Mouse (Mus musculus): ENCODE data around the gene Schip1. TPM values are rescaled to one million over a fixed set of nuclear protein-coding genes. Genes with fewer than 3 reads are reported as not detected.
A peak's percentile ranks its signal among the peaks of the same experiment; 100 is the strongest.

The Schip1 gene
- polyA plus RNA-seq, 1 experiment from 2014 or later = 27.6 TPM

- no peak for ATAC-seq (ENCODE audit: low FRiP score, low TSS enrichment)
- DNase-seq (ENCODE audit: low spot score) = no peak
- H3K27me3 ChIP-seq (ENCODE audit: control insufficient read depth, insufficient read depth, low read length) = no peaks in the 10 kb centered on the region
These were observed 495.5 kb downstream of the Schip1 start for GRCm38 (mm10) chr3:68560057-68560456.

GRCm38 (mm10) chr3:68562838-68563237 is 498.2 kb downstream of the Schip1 start:
- Histone ChIP-seq H3K4me3 (ENCODE audit: low read depth, low read length) (no peak overlapping the region), H3K27me3 (ENCODE audit: control insufficient read depth, insufficient read depth, low read length) (no peaks in the 10 kb centered on the region), H3K9ac (ENCODE audit: low read length) (no peak overlapping the region), H3K27ac (replicated peaks) (no peak overlapping the region), H3K9me3 (ENCODE audit: control insufficient read depth, low read length) (no peaks in the 10 kb centered on the region), H3K4me2 (replicated peaks; ENCODE audit: low read depth) (no peak overlapping the region), H3K36me3 (ENCODE audit: control insufficient read depth, insufficient read depth, low read length) (no peaks in the 10 kb centered on the region), H3K4me1 (replicated peaks; ENCODE audit: control insufficient read depth, insufficient read depth) (no peaks in the 10 kb centered on the region)
- WGBS = 67% methylated on average over 2 of the region's 2 CpGs
- TF ChIP-seq EP300 (optimal IDR thresholded peaks at IDR 0.05) (no peak), CTCF (IDR thresholded peaks at IDR 0.05; ENCODE audit: low read depth) (peak; percentile 38)
- ATAC-seq (ENCODE audit: low FRiP score, low TSS enrichment) = no peak
- DNase-seq (ENCODE audit: low spot score) = no peak

More at GRCm38 (mm10) chr3:68560057-68560456, 495.5 kb downstream of the Schip1 start:
- 66% methylated on average over 5 of the region's 5 CpGs for WGBS
- H3K9me3 ChIP-seq (ENCODE audit: control insufficient read depth, low read length) = no peaks in the 10 kb centered on the region
- H3K36me3 ChIP-seq (ENCODE audit: control insufficient read depth, insufficient read depth, low read length) = no peaks in the 10 kb centered on the region
- H3K27ac ChIP-seq (replicated peaks) = no peak overlapping the region
- H3K4me2 ChIP-seq (replicated peaks; ENCODE audit: low read depth) = no peak overlapping the region
- H3K4me3 ChIP-seq (ENCODE audit: low read depth, low read length) = no peak overlapping the region
- no peak overlapping the region for H3K9ac ChIP-seq (ENCODE audit: low read length)
- H3K4me1 ChIP-seq (replicated peaks; ENCODE audit: control insufficient read depth, insufficient read depth) = no peaks in the 10 kb centered on the region
- TF ChIP-seq EP300 (optimal IDR thresholded peaks at IDR 0.05) (no peak), CTCF (IDR thresholded peaks at IDR 0.05; ENCODE audit: low read depth) (no peak)

DNA sequence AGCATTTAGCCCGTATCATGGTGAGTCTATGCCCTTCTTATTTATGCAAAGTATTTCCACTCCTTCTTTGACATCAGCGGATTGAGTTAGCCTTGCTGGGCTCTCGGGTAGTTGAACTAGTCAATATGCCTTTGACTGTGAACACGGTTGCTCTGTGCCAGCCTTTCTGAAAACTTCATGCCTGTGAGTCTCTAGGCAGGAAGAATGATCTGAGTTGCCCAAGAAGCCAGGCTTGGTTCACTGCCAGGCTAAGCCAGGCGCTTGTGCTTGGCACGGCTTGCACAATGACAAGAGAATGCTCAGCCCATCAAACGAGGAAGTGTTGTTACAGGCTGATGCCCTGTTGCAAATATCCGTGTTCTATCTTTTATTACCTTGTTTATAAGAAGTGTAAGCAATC is 499.3 kb downstream of the Schip1 start:
- no peak overlapping the region for H3K4me3 ChIP-seq (ENCODE audit: low read depth, low read length)
- ATAC-seq (ENCODE audit: low FRiP score, low TSS enrichment) = no peak

DNA sequence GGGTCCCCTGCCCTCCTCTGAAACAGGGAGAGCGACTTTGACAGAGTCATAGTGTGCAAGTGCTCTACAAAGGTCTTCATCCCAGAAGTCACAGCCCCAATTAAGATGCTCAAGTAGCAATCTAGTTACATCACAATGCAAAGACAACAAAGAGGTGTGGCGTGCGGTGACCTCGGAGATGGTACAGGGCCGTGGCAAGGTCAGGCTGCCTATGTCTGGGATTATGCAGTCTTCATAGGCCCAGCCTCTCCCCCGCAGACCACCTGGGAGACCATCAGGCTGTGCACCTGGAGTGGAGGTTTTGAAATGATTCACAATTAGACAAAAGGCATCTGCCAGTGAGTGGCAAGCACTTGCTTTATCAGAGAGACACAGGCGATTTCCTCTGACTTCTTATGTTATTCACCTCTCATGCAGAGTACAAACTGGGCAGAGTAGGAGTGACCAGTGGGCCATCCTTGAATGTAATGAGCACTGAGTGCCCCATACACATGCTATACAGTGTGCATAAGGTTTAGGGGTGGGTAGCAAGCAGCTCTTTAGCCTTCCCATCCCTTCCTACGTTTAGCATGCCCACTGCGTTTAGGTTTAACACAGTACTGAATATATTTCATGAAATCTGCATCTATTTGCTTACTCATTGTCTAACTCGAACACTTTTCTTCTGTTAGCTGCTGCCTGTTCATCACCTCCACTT is 500.5 kb downstream of the Schip1 start:
- no peaks in the 10 kb centered on the region for H3K9me3 ChIP-seq (ENCODE audit: control insufficient read depth, low read length)
- DNase-seq (ENCODE audit: low spot score) (no peak), ATAC-seq (ENCODE audit: low FRiP score, low TSS enrichment) (no peak)
- H3K4me1 ChIP-seq (replicated peaks; ENCODE audit: control insufficient read depth, insufficient read depth) = no peaks in the 10 kb centered on the region
- no peak overlapping the region for H3K4me3 ChIP-seq (ENCODE audit: low read depth, low read length)
- WGBS = 74% methylated on average over 10 of the region's 10 CpGs
- H3K9ac ChIP-seq (ENCODE audit: low read length) = no peak overlapping the region
- H3K36me3 ChIP-seq (ENCODE audit: control insufficient read depth, insufficient read depth, low read length) = no peaks in the 10 kb centered on the region
- no peak for TF ChIP-seq CTCF (IDR thresholded peaks at IDR 0.05; ENCODE audit: low read depth)
- no peak for TF ChIP-seq EP300 (optimal IDR thresholded peaks at IDR 0.05)
- no peaks in the 10 kb centered on the region for H3K27me3 ChIP-seq (ENCODE audit: control insufficient read depth, insufficient read depth, low read length)
- H3K27ac ChIP-seq (replicated peaks) = no peak overlapping the region
- H3K4me2 ChIP-seq (replicated peaks; ENCODE audit: low read depth) = no peak overlapping the region

More for the DNA sequence above, 499.3 kb downstream of the Schip1 start:
- WGBS = 54% methylated on average over 8 of the region's 8 CpGs
- Histone ChIP-seq H3K4me1 (replicated peaks; ENCODE audit: control insufficient read depth, insufficient read depth) (no peaks in the 10 kb centered on the region), H3K4me2 (replicated peaks; ENCODE audit: low read depth) (no peak overlapping the region), H3K27ac (replicated peaks) (no peak overlapping the region), H3K9ac (ENCODE audit: low read length) (no peak overlapping the region), H3K36me3 (ENCODE audit: control insufficient read depth, insufficient read depth, low read length) (no peaks in the 10 kb centered on the region), H3K27me3 (ENCODE audit: control insufficient read depth, insufficient read depth, low read length) (no peaks in the 10 kb centered on the region), H3K9me3 (ENCODE audit: control insufficient read depth, low read length) (no peaks in the 10 kb centered on the region)
- no peak for TF ChIP-seq CTCF (IDR thresholded peaks at IDR 0.05; ENCODE audit: low read depth)
- TF ChIP-seq EP300 (optimal IDR thresholded peaks at IDR 0.05) = no peak
- DNase-seq (ENCODE audit: low spot score) = no peak

- ATAC-seq (ENCODE audit: low FRiP score, low TSS enrichment) = no peak
- Histone ChIP-seq H3K9me3 (ENCODE audit: control insufficient read depth, low read length) (no peaks in the 10 kb centered on the region), H3K4me1 (replicated peaks; ENCODE audit: control insufficient read depth, insufficient read depth) (no peaks in the 10 kb centered on the region), H3K36me3 (ENCODE audit: control insufficient read depth, insufficient read depth, low read length) (no peaks in the 10 kb centered on the region), H3K4me3 (ENCODE audit: low read depth, low read length) (no peak overlapping the region), H3K27ac (replicated peaks) (no peak overlapping the region), H3K4me2 (replicated peaks; ENCODE audit: low read depth) (no peak overlapping the region), H3K27me3 (ENCODE audit: control insufficient read depth, insufficient read depth, low read length) (no peaks in the 10 kb centered on the region), H3K9ac (ENCODE audit: low read length) (no peak overlapping the region)
- no peak for TF ChIP-seq EP300 (optimal IDR thresholded peaks at IDR 0.05)
- no peak for TF ChIP-seq CTCF (IDR thresholded peaks at IDR 0.05; ENCODE audit: low read depth)
- 66% methylated on average over 4 of the region's 4 CpGs for WGBS
- no peak for DNase-seq (ENCODE audit: low spot score)
These were observed 501.1 kb downstream of the Schip1 start for GRCm38 (mm10) chr3:68565675-68566055.

DNA sequence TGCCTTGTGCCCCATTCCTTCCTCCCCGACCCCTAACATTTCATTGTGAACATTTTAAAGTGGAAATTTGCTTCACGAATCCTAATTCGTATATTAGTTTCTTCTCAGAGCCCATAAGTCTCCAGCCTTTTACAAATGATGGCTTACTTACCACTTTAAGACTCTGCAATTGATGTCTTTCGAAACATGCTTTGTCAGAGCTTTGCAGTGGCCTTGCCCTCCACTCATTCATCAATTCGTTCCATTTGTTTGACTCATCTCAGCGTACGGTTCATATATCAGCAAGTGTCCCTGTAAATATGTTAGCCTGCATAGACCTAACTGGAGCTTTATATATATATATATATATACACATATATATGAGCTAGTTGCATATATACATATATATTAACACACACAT is 503.0 kb downstream of the Schip1 start:
- no peak for DNase-seq (ENCODE audit: low spot score)
- TF ChIP-seq EP300 (optimal IDR thresholded peaks at IDR 0.05) (no peak), CTCF (IDR thresholded peaks at IDR 0.05; ENCODE audit: low read depth) (no peak)
- Histone ChIP-seq H3K36me3 (ENCODE audit: control insufficient read depth, insufficient read depth, low read length) (no peaks in the 10 kb centered on the region), H3K27me3 (ENCODE audit: control insufficient read depth, insufficient read depth, low read length) (no peaks in the 10 kb centered on the region), H3K4me2 (replicated peaks; ENCODE audit: low read depth) (no peak overlapping the region), H3K4me3 (ENCODE audit: low read depth, low read length) (no peak overlapping the region), H3K9me3 (ENCODE audit: control insufficient read depth, low read length) (no peaks in the 10 kb centered on the region), H3K4me1 (replicated peaks; ENCODE audit: control insufficient read depth, insufficient read depth) (0 out of 2 replicates have a peak, but pooled peaks cover 3% of the 10 kb centered on the region), H3K27ac (replicated peaks) (no peak overlapping the region), H3K9ac (ENCODE audit: low read length) (no peak overlapping the region)
- WGBS = 65% methylated on average over 7 of the region's 7 CpGs
- no peak for ATAC-seq (ENCODE audit: low FRiP score, low TSS enrichment)

Data from stomach, postnatal 0 days (tissue).